Mouse (Mus musculus) neural tube, embryonic 13.5 days (tissue): Measurements from ENCODE around the gene Lig4. TPM values are rescaled to one million over a fixed set of nuclear protein-coding genes. Genes with fewer than 3 reads are reported as not detected.

Source experiments
- ATAC-seq: fragments of 200-750 bp; cut with Nextera tagmentation; 2 replicates; pipeline ENCODE4 v1.8.0; 2017; ENCODE audit warnings: low read depth, mild to moderate bottlenecking, moderate TSS enrichment, moderate library complexity
- H3K27ac ChIP-seq: fragments of 300-500 bp; sonication (generic); replicated peaks from 2 replicates; pipeline ENCODE4 v1.5.1; 2015; ENCODE audit warnings: moderate library complexity, mild to moderate bottlenecking, inconsistent platforms
- H3K27me3 ChIP-seq: fragments of 300-500 bp; sonication (generic); 2 replicates; pipeline ENCODE4 v1.6.1; 2015; ENCODE audit warnings: mild to moderate bottlenecking, inconsistent platforms
- H3K36me3 ChIP-seq: fragments of 300-500 bp; sonication (generic); 2 replicates; pipeline ENCODE4 v1.6.1; 2015; ENCODE audit warnings: mild to moderate bottlenecking, inconsistent platforms
- H3K4me1 ChIP-seq: fragments of 300-500 bp; sonication (generic); replicated peaks from 2 replicates; pipeline ENCODE4 v1.6.1; 2015; ENCODE audit warnings: inconsistent platforms
- H3K4me2 ChIP-seq: fragments of 300-500 bp; sonication (generic); 2 replicates; pipeline ENCODE4 v1.6.1; 2015; ENCODE audit warnings: inconsistent platforms, mild to moderate bottlenecking, moderate library complexity
- H3K4me3 ChIP-seq: fragments of 300-500 bp; sonication (generic); 2 replicates; pipeline ENCODE4 v1.5.1; 2015; ENCODE audit warnings: mild to moderate bottlenecking, inconsistent platforms
- H3K9ac ChIP-seq: fragments of 300-500 bp; sonication (generic); 2 replicates; pipeline ENCODE4 v1.6.1; 2015; ENCODE audit warnings: moderate library complexity, mild to moderate bottlenecking, inconsistent platforms
- H3K9me3 ChIP-seq: fragments of 300-500 bp; sonication (generic); 2 replicates; pipeline ENCODE4 v1.6.1; 2016; ENCODE audit warnings: inconsistent platforms
- WGBS: fragments of 180-500 bp; shearing (Covaris S2); methylation state at CpG from one replicate; pipeline ENCODE4 v1.1.7; 2015; 5-methylcytosine and 5-hydroxymethylcytosine counted together
- polyA plus RNA-seq: library from polyadenylated mRNA; unstranded; fragments of >200 nt; fragmentation: Nextera tagmentation; extraction: Ambion mirVana; gene quantifications from 2 replicates; pipeline ENCODE4 v1.2.1, GENCODE M21; 2015

Gene Lig4
- polyA plus RNA-seq, 1 experiment from 2014 or later: 11.2 TPM

DNA sequence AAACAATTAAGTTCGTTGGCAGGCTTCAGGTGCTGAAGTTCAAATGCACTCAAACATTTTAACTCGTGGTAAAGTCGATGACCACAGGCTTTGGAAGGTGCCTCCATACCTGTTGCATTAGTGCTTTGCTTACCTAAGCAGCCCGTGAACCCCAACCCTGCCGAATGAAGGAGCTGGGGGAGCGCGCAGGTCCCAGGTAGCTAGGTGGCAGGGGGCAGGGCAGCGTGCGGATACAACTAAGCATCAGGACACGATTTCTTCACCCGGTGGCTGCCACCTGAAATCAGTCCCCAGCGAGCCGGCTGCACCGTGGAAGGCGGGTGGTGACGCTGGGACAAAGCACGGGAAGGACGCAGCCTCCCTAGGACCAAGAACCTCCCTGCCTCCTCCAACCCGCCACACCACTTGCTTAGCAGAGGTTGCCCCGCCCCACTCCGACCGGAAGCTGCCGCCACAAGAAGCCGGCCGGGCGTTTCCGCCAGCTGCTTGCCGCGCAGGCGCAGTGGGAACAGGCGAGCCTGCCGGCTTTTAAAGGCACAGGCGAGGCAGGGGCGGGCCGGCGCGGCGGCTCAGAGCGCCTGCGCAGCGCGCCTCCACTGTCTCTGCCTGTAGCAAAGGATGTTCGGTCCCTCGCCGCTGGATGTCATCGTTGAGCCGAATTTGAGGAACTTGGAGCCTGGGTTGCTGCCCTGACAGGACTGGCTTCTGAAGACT, 1.4 kb downstream of the Lig4 start:
- Histone ChIP-seq H3K4me3 (peak overlapping the region; percentile 83), H3K4me1 (peaks cover 46% of the 10 kb centered on the region), H3K27ac (peak overlapping the region; percentile 61; the same call in 1 of the 2 replicates), H3K9ac (peak overlapping the region; percentile 77), H3K27me3 (no peaks in the 10 kb centered on the region), H3K36me3 (peaks cover 25% of the 10 kb centered on the region), H3K9me3 (no peaks in the 10 kb centered on the region), H3K4me2 (peak overlapping the region; percentile 66)
- peak; percentile 95 for ATAC-seq
- WGBS: under 1% methylated on average over 47 of the region's 47 CpGs

DNA sequence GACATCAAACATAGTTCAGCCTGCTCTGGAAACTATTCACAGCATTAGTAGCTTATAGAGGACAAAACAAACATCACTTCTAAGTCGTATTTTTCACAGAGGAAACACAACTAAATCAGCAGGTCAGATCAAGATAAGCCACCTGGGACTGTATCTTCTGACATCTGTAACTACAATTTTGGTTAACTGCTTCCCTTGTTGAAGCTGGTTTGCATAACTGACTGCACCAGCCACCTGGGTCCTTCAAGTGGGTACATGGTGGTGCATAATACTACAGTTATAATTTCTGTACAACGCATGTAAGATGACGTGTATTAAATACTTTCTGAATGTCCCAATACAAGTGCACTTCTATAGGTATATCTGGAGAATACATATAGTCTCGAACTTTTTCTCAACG, 2.2 kb downstream of the Lig4 start:
- Histone ChIP-seq H3K4me2 (peak overlapping the region; percentile 66), H3K27ac (no peak overlapping the region), H3K36me3 (peaks cover 28% of the 10 kb centered on the region), H3K27me3 (no peaks in the 10 kb centered on the region), H3K9me3 (no peaks in the 10 kb centered on the region), H3K9ac (peak overlapping the region; percentile 77), H3K4me3 (peak overlapping the region; percentile 83), H3K4me1 (peaks cover 41% of the 10 kb centered on the region)
- WGBS: 57% methylated on average over 5 of the region's 5 CpGs
- no peak for ATAC-seq

DNA sequence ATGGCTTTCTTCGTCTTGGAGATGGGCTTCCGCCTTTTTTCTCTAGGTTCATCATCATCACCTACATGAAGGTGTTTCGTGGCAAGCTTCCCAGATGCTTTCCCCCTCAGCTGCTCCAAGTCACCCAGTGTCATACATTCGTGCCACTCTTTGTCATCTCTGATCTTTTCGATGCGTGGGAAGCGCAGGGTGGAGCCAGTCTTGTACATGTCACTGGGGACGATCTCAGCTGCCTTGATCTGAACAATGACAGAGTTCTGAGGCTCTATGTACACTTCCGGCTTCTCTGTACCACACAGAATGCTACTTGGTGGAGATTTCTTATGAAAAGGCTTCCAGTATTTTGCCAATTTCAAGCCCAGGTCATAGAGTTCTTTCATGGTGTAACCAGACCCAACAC, 5.6 kb downstream of the Lig4 start:
- Histone ChIP-seq H3K36me3 (peaks cover 43% of the 10 kb centered on the region), H3K9ac (no peak overlapping the region), H3K4me1 (peaks cover 16% of the 10 kb centered on the region), H3K4me3 (no peak overlapping the region), H3K27ac (no peak overlapping the region), H3K27me3 (no peaks in the 10 kb centered on the region), H3K9me3 (no peaks in the 10 kb centered on the region), H3K4me2 (no peak overlapping the region)
- no peak for ATAC-seq
- 95% methylated on average over 9 of the region's 9 CpGs for WGBS

GRCm38 (mm10) chr8:9959919-9960318, 17.6 kb downstream of the Lig4 start:
- Histone ChIP-seq H3K27ac (no peak overlapping the region), H3K4me2 (no peak overlapping the region), H3K9ac (no peak overlapping the region), H3K4me3 (no peak overlapping the region), H3K36me3 (no peaks in the 10 kb centered on the region), H3K4me1 (no peaks in the 10 kb centered on the region), H3K9me3 (no peaks in the 10 kb centered on the region), H3K27me3 (no peaks in the 10 kb centered on the region)
- WGBS: 92% methylated on average over 2 of the region's 2 CpGs
- no peak for ATAC-seq

- WGBS: 67% methylated on average over 4 of the region's 4 CpGs
Observed at GRCm38 (mm10) chr8:9958338-9958737, 19.1 kb downstream of the Lig4 start.

GRCm38 (mm10) chr8:9949134-9949890, 28.2 kb downstream of the Lig4 start:
- 75% methylated on average over 10 of the region's 10 CpGs for WGBS
- Histone ChIP-seq H3K9me3 (no peaks in the 10 kb centered on the region; the same call in 1 of the 2 replicates), H3K27ac (no peak overlapping the region), H3K27me3 (no peaks in the 10 kb centered on the region), H3K4me1 (no peaks in the 10 kb centered on the region), H3K36me3 (no peaks in the 10 kb centered on the region), H3K9ac (no peak overlapping the region), H3K4me3 (no peak overlapping the region), H3K4me2 (no peak overlapping the region)
- no peak for ATAC-seq

More at GRCm38 (mm10) chr8:9958338-9958737, 19.1 kb downstream of the Lig4 start:
- Histone ChIP-seq H3K9me3 (no peaks in the 10 kb centered on the region), H3K27me3 (no peaks in the 10 kb centered on the region), H3K4me1 (no peaks in the 10 kb centered on the region), H3K36me3 (no peaks in the 10 kb centered on the region), H3K27ac (no peak overlapping the region), H3K9ac (no peak overlapping the region), H3K4me3 (no peak overlapping the region), H3K4me2 (no peak overlapping the region)
- no peak for ATAC-seq

GRCm38 (mm10) chr8:9935574-9935973, 41.9 kb downstream of the Lig4 start:
- Histone ChIP-seq H3K9ac (no peak overlapping the region), H3K4me2 (no peak overlapping the region), H3K27ac (no peak overlapping the region), H3K36me3 (no peaks in the 10 kb centered on the region), H3K9me3 (no peaks in the 10 kb centered on the region), H3K4me3 (no peak overlapping the region), H3K4me1 (no peaks in the 10 kb centered on the region), H3K27me3 (no peaks in the 10 kb centered on the region)
- ATAC-seq: no peak
- 72% methylated on average over 7 of the region's 7 CpGs for WGBS

- H3K27me3 ChIP-seq: no peaks in the 10 kb centered on the region
- WGBS: 38% methylated on average over 10 of the region's 10 CpGs
- H3K4me2 ChIP-seq: no peak overlapping the region
- ATAC-seq: peak; percentile 32; the same call in 1 of the 2 replicates
- no peak overlapping the region for H3K27ac ChIP-seq
- no peak overlapping the region for H3K9ac ChIP-seq
- no peak overlapping the region for H3K4me3 ChIP-seq
- no peaks in the 10 kb centered on the region for H3K9me3 ChIP-seq
- H3K4me1 ChIP-seq: no peaks in the 10 kb centered on the region
- no peaks in the 10 kb centered on the region for H3K36me3 ChIP-seq
Observed at GRCm38 (mm10) chr8:9934891-9935565, 42.5 kb downstream of the Lig4 start.

DNA sequence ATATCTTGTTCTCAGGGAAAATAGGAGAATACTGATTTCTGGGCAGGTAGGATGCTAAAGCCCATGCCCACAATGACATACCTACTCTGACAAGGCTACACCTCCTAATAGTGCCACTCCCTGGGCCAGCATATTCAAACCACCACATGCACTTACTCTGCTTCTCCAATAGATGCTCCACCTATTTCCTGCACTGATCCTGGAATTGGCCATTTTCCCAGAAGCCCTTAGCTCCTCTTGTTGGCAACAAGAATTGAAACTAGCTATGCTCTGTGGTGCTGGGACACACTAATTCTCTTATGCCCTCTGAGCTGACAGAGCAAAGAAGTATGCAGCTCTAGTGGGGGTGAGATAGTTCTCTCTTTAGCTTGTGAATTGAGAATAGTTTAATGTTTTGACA, 44.8 kb downstream of the Lig4 start:
- Histone ChIP-seq H3K4me2 (no peak overlapping the region), H3K36me3 (no peaks in the 10 kb centered on the region), H3K27ac (no peak overlapping the region), H3K9me3 (no peaks in the 10 kb centered on the region), H3K9ac (no peak overlapping the region), H3K4me1 (no peaks in the 10 kb centered on the region), H3K4me3 (no peak overlapping the region), H3K27me3 (no peaks in the 10 kb centered on the region)
- no peak for ATAC-seq

- no peaks in the 10 kb centered on the region for H3K27me3 ChIP-seq
- WGBS: 68% methylated on average over 14 of the region's 14 CpGs
- no peaks in the 10 kb centered on the region for H3K36me3 ChIP-seq
- H3K9ac ChIP-seq: no peak overlapping the region
- H3K9me3 ChIP-seq: no peaks in the 10 kb centered on the region
- H3K27ac ChIP-seq: no peak overlapping the region
- H3K4me3 ChIP-seq: no peak overlapping the region
- ATAC-seq: peak; percentile 74
- no peaks in the 10 kb centered on the region for H3K4me1 ChIP-seq
- H3K4me2 ChIP-seq: no peak overlapping the region
Observed at GRCm38 (mm10) chr8:9929746-9930445, 47.6 kb downstream of the Lig4 start.
